Mouse (Mus musculus) ES-Bruce4 (cell line): ENCODE measurements at regions not wholly inside any gene's neighbourhood (a gene's known extent, or its start where the extent isn't known, plus 50 kb on each side); places are given as distances from the start of the nearest gene placed in this dataset.

Experiments
- H3K27ac ChIP-seq: 2 replicates; pipeline ENCODE4 v1.5.1; 2012; ENCODE audit warnings: low read length, inconsistent platforms; ENCODE audit not compliant: insufficient read depth
- H3K27me3 ChIP-seq: 2 replicates; pipeline ENCODE4 v1.6.1; 2012; ENCODE audit warnings: mild to moderate bottlenecking, low read length, inconsistent platforms; ENCODE audit not compliant: control insufficient read depth, poor library complexity, insufficient read depth, severe bottlenecking
- H3K36me3 ChIP-seq: 2 replicates; pipeline ENCODE4 v1.6.1; 2012; ENCODE audit warnings: inconsistent platforms, mild to moderate bottlenecking, low read length, moderate library complexity; ENCODE audit not compliant: control insufficient read depth, poor library complexity, insufficient read depth, severe bottlenecking
- H3K4me1 ChIP-seq: one replicate; pipeline ENCODE4 v1.8.1; 2011; ENCODE audit warnings: low read length; ENCODE audit not compliant: control insufficient read depth, insufficient read depth
- H3K4me3 ChIP-seq: 2 replicates; pipeline ENCODE4 v1.5.1; 2011; ENCODE audit warnings: low read depth, mild to moderate bottlenecking, low read length
- H3K9ac ChIP-seq: 2 replicates; pipeline ENCODE4 v1.6.1; 2012; ENCODE audit warnings: low read depth, mild to moderate bottlenecking, inconsistent platforms; ENCODE audit not compliant: poor library complexity, severe bottlenecking
- H3K9me3 ChIP-seq: replicated peaks from 2 replicates; pipeline ENCODE4 v1.6.1; 2012; ENCODE audit warnings: mild to moderate bottlenecking, low read length, inconsistent platforms; ENCODE audit not compliant: control insufficient read depth, poor library complexity, insufficient read depth, severe bottlenecking
- CTCF ChIP-seq: IDR thresholded peaks from one replicate; pipeline ENCODE4 v1.8.1; 2011; ENCODE audit warnings: low read depth, low read length
- EP300 ChIP-seq: IDR thresholded peaks from 2 replicates; pipeline ENCODE4 v1.6.1; 2011; ENCODE audit warnings: low read depth, low read length; ENCODE audit not compliant: insufficient read depth
- POLR2A ChIP-seq: IDR thresholded peaks from one replicate; pipeline ENCODE4 v1.8.1; 2011; ENCODE audit warnings: low read length; ENCODE audit not compliant: insufficient read depth

- no peak for TF ChIP-seq POLR2A
- no peak for TF ChIP-seq CTCF
- TF ChIP-seq EP300: no peak
- no peaks in the 10 kb centered on the region for H3K9me3 ChIP-seq
- H3K36me3 ChIP-seq: no peaks in the 10 kb centered on the region
- H3K27ac ChIP-seq: no peak overlapping the region
- H3K27me3 ChIP-seq: no peaks in the 10 kb centered on the region
- H3K9ac ChIP-seq: no peak overlapping the region
- H3K4me3 ChIP-seq: no peak overlapping the region
- H3K4me1 ChIP-seq: no peaks in the 10 kb centered on the region
Measured at GRCm38 (mm10) chr11:79864836-79865235, 97.4 kb downstream of the Utp6 start.

- no peak overlapping the region for H3K27ac ChIP-seq
- H3K4me1 ChIP-seq: no peaks in the 10 kb centered on the region
- no peaks in the 10 kb centered on the region for H3K36me3 ChIP-seq
- no peak overlapping the region for H3K9ac ChIP-seq
- no peaks in the 10 kb centered on the region for H3K27me3 ChIP-seq
- TF ChIP-seq CTCF (no peak), EP300 (no peak), POLR2A (no peak)
- H3K9me3 ChIP-seq: no peaks in the 10 kb centered on the region
- no peak overlapping the region for H3K4me3 ChIP-seq
Measured at GRCm38 (mm10) chr11:79863487-79864175, 98.6 kb downstream of the Utp6 start.

- Histone ChIP-seq H3K4me3 (no peak overlapping the region), H3K9me3 (no peaks in the 10 kb centered on the region), H3K27me3 (no peaks in the 10 kb centered on the region), H3K27ac (no peak overlapping the region), H3K36me3 (no peaks in the 10 kb centered on the region), H3K4me1 (no peaks in the 10 kb centered on the region), H3K9ac (no peak overlapping the region)
- TF ChIP-seq POLR2A: no peak
- TF ChIP-seq CTCF: no peak
- no peak for TF ChIP-seq EP300
Measured at GRCm38 (mm10) chr11:79860611-79861067, 101.6 kb downstream of the Utp6 start.

- Histone ChIP-seq H3K4me1 (no peaks in the 10 kb centered on the region), H3K27me3 (no peaks in the 10 kb centered on the region), H3K9me3 (no peaks in the 10 kb centered on the region), H3K27ac (no peak overlapping the region), H3K4me3 (no peak overlapping the region), H3K9ac (no peak overlapping the region), H3K36me3 (no peaks in the 10 kb centered on the region)
- TF ChIP-seq POLR2A: no peak
- no peak for TF ChIP-seq CTCF
- no peak for TF ChIP-seq EP300
Measured at GRCm38 (mm10) chr11:79856376-79856775, 105.8 kb downstream of the Utp6 start.

GRCm38 (mm10) chr11:79849545-79849944 lies 112.6 kb downstream of the Utp6 start:
- no peak overlapping the region for H3K9ac ChIP-seq
- no peaks in the 10 kb centered on the region for H3K9me3 ChIP-seq
- no peak overlapping the region for H3K27ac ChIP-seq
- H3K27me3 ChIP-seq: no peaks in the 10 kb centered on the region
- no peak overlapping the region for H3K4me3 ChIP-seq
- H3K36me3 ChIP-seq: no peaks in the 10 kb centered on the region
- H3K4me1 ChIP-seq: no peaks in the 10 kb centered on the region
- TF ChIP-seq CTCF (no peak), EP300 (no peak), POLR2A (no peak)

- Histone ChIP-seq H3K36me3 (no peaks in the 10 kb centered on the region), H3K4me3 (no peak overlapping the region), H3K9ac (no peak overlapping the region), H3K27ac (no peak overlapping the region), H3K4me1 (no peaks in the 10 kb centered on the region), H3K27me3 (no peaks in the 10 kb centered on the region), H3K9me3 (no peaks in the 10 kb centered on the region)
- TF ChIP-seq POLR2A: no peak
- no peak for TF ChIP-seq CTCF
- TF ChIP-seq EP300: no peak
Measured at GRCm38 (mm10) chr11:79844436-79844835, 117.8 kb downstream of the Utp6 start.
